Mouse (Mus musculus): ENCODE data around the gene Shisal2b.
"Not testable (repeated sequence)": the region's sequence is repeated elsewhere in the genome, so short reads cannot be mapped to it uniquely, and the experiment has no call there.

The Shisal2b gene

DNA sequence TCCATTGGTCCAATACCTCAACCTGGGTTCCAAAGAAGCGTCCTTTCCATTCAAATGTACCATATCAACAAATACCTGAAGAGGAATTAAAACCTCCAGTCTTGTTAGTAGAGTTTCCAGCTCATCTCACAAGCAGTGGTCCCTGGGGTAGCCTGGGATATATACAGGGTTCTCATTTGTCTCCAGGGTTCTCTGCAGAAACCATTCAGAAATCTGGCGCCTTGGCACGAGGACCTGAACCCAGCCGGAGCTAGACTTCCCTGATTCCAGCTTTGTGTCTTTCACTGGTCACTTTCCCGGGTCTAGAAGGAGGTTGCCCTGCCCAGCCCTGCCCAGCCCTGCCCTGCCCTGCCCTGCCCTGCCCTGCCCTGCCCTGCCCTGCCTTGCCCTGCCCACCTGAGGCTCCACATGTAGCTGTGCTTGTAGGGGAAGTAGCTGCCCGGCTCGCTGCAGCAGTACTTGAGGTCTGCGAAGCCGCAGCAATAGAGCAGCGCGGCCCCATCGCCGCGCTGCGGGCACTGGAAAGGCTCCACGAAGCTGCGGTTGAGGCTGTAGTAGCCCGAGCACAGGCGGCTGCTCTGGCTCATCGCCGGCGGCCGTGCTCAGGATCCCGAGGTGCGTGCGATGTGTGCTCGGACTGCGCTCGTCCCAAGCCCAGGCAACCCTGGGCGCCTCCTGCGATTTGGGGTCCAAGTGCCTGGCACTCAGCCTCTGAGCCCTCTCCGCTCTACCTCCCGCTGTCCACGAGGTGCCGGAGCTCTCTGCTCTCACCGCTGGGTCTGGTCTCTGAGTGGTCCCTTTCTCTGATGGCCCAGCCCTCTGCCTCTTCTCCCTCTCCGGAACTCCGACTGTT, at the start of gene Shisal2b:
Gene Shisal2b, minus strand, starts transcription at position 767 of the 853 bp plus-strand sequence.
- DNase-seq = peak in 1 of 2 experiments; percentile 10

DNA sequence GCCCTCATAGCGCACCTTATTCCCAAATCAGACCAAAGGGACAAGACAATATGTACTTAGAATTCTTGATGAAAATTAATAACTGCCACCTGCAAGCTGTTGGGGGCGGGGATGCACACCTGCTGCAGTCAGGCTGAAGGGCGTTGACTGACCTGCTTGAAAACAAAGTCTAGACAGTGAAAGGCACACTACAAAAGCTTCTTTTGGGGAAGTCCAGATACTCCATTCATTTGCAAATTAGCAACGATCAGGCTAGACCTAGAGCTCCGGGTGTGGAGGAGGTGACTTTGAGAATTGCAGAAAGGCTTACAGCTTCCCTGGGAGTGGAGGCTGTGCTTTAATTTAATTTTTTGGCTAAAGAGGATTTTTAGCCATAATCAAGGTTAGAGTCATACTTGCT, 47.9 kb upstream of the Shisal2b start:
- not testable (repeated sequence) for DNase-seq

DNA sequence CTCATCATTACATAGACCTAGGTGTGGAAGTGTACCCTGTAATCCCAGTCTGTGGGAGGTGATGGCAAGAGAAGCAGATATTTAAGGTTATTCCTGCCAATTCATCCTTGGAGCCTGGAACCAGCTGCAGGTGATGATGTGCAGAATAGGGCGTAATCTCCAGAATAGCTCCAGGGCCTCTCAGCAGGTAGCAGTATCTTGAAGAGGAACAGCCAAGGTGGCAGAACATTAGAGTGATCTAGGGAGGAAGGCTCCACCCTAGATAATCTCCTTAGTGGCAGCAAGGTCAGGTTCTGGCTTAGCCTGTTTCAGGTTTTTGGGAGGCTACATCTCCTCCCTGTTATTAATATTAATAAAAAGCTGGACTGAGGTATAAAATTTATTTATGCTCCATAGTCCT, 47.3 kb upstream of the Shisal2b start:
- not testable (repeated sequence) for DNase-seq

DNA sequence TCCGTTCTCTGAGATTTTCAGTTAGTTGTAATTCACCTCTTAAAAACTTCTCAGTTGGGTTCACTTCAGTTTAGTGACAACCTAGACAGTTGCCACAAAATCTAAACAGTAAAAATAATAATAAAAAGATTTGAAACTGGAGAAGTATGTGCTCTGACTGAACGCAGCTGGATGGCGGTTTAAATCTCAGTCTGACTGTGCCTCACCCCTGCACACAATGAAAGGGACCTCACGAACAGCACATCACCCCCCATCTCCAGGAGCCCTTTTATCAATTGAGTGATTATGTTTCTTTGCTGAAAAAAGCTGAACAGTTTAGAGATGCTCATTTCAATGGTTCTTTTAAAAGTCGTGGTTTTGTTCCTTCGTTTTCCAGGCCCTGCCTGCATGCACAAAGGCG, 45.0 kb upstream of the Shisal2b start:
- DNase-seq = no peak

DNA sequence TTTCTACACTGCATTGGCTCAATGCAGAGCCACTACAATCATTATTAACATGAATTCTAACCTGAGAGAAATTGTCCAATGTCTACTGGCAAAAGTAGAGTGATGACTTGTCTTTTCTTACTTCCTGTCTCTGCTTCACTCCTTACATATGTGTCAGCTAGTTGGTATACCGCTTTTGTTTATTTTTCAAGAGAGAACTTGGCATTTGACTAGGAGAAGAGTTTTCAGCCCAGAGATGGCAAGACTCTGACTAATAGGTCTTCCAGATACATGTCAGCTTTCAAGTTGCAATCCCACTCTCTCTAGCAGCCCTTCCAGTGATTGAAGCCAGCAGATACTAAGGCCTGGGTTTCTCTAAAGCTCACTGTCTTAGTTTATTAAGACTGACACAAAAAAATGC, 31.1 kb upstream of the Shisal2b start:
- no peak for DNase-seq

DNA sequence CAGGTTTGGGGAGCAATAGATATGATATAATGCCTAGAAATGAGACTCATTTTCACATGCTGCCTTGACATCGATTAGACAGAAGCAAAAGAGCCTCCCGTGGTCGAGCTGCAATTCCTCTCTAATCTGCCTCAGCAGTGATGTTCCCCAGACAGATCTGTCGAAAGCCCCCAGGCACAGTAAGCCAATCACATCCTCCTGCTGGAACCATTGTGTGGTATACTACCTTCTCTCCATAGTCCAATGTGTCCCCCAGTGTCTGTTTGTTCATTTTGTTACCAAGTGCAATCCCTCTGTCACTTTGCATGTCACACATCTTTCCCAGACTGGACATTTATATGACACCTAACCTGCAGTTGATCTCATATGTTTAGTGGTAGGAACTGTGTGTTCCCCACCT, 28.6 kb upstream of the Shisal2b start:
- DNase-seq = no peak

DNA sequence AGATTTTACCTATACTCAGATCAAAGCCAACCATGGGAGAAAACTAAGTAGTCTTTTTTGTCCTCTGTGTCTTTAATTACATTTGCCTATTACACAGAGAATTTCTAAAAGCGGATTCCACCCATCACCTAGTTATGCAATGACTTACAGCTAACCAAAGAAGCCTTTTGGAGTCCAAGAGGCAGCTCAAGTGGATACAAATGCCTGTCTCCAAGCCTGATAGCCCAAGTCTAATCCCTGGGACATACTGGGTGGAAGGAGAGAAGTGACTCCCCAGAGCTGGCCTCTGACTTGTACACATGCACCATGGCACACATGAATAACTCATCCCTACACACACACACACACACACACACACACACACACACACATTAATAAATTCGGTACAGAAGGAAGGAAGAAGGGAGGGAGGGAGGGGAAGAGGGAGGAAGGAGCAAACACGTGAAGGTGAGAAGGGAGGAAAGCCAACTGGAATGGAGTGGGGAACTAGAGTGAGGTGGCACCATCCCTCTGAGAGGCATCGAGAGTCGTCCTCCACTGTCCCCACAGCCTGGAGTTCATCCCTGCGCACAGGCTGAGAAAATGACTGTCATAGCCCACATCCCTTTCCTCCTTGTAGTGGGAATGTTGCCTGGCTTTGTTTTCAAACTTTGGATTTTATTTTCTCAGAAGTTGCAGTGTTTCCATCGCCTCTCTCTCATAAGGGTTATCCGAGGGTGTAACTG, 22.8 kb upstream of the Shisal2b start:
- DNase-seq = no peak

DNA sequence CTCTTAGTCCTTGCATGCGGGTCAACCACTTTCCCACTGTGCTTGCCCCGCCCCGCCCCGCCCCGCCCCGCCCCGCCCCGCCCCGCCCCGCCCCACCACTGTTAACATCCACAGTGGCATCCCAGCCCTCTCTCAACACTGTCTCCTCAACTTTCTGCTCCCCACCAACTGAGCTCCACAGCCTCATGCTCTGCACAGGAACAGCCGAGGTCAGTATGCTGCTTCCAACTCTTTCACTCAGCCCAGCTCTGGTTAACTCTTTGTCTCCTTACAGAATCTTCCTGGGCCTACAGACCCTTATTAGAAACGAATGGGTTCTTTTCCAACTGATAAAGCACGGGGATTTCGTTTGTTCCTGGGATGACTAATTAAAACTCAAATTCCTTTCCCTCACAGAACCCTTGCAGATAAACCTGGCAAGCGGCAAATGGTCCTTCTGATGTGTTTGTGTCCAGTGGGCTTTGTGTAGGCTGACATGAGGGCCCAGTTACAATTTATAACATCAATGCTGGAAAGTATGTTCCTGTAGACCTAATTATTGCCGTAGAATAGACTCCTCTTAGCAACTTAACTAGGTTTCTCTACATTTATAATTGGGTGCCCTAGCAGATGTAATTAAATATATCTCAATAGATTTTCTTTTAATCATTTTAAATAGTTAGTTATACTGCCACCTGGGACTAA, 20.0 kb upstream of the Shisal2b start:
- no peak for DNase-seq

DNA sequence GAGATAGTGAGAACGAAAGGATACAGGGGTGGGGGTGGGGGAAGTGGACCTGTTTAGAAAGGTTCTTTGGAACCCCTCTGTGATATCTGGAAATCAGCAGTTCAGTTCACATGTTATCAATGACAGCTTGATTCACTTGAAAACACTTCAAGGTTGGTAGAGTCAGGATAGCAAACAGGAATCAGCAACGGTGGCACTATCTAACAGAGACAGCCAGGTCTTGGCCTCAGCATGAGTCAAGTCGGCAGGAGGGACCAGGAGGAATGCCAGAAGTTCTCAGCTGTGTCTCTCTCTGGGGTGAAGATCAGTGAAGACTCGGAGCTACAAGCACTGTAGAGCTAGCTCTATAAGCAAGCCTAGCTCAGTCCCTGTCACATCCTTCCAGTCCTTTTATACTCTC, 14.8 kb upstream of the Shisal2b start:
- DNase-seq = no peak

DNA sequence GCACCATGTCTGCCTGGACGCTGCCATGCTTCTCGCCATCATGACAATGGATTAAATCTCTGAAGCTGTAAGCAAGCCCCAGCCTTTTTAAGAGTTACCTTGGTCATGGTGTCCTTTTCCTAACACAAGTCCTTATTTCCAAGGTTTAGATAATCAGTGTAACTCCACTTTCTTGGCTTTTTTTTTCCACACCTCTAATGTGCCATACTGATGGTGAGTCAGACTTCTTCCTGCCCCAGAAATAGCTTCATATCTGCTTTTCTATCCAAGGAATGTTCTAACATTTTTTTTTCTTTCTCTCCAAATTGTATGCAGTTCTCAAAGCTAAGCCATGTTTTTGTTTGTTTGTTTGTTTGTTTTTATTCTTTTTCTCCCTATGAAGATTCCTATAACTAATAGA, 6.2 kb upstream of the Shisal2b start:
- no peak for DNase-seq

DNA sequence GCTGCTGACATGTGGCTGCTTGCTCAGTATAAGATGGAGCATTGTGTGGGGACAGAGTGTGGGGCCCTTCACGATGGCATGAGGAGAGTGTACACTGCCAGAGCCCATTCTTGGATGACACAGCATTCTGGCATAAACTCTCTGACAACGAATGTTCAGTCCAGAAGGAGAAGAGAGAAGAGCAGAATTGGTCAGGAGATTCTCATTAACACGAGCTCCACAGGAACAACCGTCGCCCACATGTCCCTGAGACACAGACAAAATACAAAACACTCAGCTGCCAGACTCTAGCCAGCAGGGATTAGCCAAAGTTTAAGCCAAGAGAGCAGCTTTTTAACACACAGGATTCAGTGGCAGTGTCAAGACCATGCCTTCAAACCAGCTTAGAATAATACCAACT, 3.0 kb upstream of the Shisal2b start:
- DNase-seq = no peak

DNA sequence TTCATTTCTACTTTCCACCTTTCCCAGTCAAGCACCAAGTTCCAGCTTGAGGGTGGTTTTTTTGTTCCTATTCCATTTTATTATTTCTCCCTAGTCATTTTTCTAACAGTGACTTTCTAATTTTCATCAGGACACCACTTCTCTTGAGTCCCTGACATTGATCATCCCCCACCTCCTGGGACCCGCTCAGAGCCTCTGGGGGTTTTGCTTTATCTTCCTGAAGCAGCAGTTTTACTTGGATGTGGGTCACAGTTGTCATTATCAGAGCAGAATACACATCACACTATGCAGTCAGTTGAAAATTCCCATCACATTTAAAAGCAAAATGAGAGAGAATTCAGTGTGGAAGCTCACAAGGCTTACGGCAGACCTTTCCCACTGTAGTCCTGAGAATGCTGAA, 10.0 kb downstream of the Shisal2b start:
- no peak for DNase-seq

DNA sequence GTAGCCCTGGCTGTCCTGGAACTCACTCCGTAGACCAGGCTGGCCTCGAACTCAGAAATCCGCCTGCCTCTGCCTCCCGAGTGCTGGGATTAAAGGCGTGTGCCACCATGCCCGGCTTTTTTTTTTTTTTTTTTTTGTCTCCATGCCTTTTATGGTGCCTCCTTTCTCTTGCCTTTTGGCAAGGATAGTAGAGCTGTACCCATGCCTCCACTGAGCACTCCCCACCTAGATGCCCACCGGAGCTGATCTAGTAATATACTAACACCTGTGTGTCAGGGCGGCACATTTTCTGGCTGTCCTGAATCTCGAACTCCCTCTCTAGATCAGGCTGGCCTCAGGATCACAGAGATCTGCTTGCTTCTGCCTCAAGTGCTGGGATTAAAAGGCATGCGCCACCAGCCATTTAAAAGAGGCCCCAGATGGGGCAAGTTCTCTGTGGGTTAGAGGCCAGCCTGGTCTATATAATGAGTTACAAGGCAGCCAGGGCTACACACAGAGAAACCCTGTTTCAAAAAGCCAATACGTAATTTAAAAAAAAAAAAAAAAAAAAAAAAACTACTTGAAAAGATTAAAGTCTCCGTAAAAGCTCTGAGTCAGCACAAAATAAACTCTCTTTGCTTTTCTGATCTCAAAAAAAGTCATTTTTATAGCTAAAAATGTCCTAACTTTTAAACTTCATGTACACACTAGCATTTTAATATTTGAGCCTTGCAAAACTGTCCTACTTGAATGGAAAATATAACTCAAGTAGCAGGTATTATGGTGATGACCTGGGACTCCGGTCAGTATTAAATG, 20.2 kb downstream of the Shisal2b start:
- no peak for DNase-seq

DNA sequence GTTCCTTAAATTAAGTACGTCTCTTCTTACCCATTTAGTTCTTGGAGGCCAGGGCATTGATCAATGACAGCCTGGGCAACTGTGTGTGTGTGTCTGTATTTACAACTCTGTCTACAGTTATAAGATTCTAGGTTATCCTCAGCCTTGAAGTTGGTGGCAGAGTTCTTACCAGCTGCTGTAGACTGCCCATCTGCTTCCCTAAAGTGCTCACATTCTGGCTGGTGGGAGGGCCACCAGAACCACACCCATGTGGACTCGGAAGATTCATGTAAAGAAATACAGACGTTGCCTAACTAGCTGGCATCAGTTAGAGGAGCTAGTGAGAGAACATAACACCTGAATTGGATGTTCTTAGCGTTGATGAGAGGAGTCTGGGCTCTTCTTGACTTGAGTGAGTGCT, 21.8 kb downstream of the Shisal2b start:
- no peak for DNase-seq

DNA sequence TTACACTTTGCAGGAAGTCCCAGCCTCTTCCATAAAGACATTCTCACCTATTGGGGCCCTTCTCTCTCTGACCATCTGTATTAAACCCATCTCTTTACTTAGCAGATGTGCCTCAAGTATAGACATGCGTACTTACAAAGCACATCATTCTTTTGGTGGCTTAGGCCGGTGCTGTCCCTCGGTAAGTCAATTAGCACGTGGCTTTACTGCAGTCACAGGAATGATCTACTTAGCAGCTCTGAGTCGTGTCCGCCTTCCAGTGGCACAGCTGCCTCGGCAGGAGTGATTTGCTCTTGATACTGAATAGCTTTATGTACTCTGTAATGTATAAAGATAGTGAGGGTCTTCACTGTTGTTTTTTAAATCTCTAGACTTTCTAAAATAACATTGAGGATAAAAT, 26.1 kb downstream of the Shisal2b start:
- DNase-seq = no peak

DNA sequence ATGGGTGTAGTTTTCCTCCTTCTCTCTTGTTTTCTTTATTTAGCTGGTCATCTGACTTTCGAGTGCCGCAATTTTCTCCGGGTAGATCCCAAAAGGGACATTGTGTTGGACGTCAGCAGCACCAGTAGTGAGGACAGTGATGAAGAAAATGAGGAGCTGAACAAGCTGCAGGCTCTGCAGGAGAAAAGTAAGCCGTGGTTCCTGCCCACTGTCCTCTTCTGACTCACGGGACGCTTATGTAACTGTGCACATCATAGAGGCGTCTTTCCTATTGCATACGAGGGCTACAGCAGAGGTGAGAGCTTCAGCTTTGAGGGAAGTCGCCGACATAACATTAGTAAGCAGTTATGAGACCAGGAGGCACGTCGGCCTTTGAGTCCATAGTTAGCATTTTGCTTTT, 30.9 kb downstream of the Shisal2b start:
- DNase-seq = no peak

DNA sequence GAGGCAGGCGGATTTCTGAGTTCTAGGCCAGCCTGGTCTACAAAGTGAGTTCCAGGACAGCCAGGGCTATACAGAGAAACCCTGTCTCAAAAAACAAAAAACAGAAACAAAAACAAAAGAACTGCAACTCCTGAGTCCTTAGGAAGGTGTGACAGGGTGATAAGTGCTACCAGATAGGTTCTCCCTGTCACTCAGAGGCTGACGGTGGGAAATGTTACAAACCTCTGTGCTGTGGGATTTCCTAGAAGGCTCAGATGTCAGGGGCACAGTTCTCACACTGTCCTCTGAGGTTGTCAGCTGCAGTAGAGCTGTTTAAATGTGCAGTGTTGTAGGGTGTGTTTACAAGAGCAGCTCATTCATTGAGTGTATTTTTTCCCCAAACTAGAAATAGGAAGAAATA, 38.2 kb downstream of the Shisal2b start:
- no peak for DNase-seq

DNA sequence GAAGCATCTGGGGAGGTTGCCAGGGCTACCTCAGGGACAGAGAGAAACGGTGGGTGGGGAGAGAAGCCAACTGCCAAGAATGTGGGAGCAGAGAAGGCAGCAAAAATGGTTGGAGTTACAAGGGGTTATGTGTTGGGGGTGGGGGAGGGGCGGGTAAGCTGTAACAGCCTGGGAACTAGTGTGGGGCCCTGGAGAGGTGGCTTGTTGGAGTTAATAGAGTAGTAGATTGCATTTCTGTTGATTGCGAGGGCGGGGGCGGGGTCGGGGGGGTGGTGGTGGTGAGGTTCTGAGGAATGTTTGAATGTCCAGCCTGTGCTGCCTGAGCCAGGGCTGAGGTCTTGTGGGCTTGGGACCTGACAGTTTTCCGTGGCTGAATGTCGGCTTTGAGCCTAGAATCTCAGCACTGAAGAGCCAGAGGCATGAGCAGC, 41.3 kb downstream of the Shisal2b start:
- no peak for DNase-seq

DNA sequence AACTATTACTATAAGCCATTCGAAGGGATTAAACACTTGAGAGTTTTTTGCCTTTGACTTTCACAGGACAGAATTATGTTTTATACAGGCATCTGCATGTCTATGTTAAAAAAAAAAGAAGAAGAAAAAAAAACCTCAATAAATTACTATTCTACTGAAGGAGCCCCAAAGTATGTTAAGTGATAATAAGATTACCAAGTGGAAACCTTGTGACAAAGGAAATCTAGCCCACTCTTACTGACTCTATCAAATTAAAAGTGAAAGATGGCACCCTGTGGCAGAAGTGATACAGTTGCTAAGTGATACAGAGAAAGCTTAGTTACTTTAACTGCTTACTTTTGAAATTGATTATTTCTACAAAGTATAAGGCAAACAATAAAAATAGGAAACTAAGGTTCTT, 41.8 kb downstream of the Shisal2b start:
- DNase-seq = no peak

DNA sequence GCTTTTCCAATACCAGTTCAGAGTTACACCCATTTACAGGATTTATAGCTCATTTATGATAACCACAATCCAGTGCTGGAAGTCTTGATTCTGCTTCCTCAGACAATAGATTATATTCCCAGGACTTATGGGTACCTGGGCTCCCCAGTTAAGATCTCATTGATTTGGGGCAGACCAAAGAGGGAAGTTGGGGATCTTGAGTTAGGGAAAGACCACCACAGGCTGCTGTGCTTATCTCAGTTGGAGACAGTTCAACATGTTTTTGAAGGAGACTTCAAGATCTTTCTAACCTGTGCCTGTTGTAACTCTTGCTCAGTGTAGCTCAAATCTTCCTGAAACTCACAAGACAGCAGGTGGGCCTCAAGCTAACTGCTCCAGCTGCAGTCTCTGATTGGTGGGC, 42.5 kb downstream of the Shisal2b start:
- DNase-seq = no peak

DNA sequence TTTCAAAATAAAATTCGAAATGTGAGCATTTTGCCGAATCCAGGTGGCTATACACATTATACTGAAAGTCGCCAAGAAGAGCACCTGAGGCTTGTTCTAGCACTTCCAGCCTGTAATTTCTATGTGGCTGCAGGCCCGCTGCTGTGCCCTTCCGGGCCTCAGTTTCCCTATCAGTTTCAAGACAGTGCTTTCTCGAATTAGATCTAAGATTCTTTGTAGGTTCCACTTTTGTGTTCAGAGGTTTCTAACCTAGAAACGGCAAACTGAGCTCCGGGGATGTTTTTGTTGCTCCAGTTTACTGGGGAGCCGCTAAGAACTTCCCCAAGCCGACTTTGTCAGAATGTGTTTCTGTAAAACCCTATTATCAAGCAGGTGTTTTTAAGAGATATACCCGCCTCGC, 46.0 kb downstream of the Shisal2b start:
- no peak for DNase-seq

DNA sequence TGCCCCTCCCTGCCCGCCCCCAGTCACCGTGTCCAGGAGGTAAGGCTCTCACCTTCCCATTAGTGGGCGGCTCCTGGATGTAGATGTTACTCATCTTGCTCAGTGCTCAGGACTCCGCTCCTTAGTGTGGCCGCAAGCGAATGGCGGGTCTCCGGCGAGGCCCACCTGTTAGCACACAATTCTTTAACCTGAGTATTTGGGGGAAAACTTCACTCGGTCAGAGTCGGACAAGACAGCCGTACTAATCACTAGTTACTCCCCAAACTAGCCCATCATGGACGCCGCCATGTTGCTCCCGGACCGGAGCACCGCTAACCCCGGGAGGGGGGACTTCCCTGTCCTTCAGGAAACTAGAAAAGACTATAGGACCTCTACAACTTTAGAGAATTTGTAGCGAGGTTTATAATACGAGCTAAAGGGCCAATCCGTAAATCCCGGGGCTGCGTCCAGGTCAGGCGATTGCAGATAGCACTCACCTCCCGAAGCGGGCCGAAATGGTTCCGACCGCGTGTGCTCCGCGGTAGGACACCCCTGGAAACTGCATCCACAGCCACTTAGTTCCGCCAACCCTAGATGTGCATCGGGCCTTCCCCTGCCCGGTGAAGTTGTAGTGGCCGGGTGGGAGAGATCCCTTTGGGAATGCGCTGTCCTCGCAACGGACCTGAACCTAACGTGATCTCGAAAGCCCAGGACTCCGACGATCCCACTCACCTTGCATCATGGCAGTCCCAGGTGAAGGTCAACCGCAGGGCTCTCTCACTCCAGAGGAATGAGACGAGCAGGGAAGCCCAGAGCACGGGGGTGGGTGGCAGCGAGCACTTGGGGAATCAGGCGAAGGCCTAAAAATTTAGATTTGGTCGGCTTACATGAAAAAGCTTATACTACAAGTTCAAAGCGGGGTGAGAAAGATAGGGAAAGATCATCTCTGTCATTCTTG, 46.8 kb downstream of the Shisal2b start, which contains the start of gene Cwc27:
Gene Cwc27, minus strand, starts transcription at position 508 of the 937 bp plus-strand sequence.
- DNase-seq = peak; percentile 81 to 82

Measured in kidney, postnatal 25 days (tissue).